Mouse (Mus musculus) megakaryocyte progenitor cell, adult 5-6 weeks (primary cell): ENCODE measurements around the gene Tmem248. TPM values are rescaled to one million over a fixed set of nuclear protein-coding genes. Genes with fewer than 3 reads are reported as not detected.

Experiments
- total RNA-seq, 2 experiments: library from RNA; stranded (forward) in 1 of 2; stranded (reverse) in 1 of 2; fragments of 157-497, 149-512 nt in 1 of 2; fragments of 200-1000 nt in 1 of 2; gene quantifications; 2 replicates each; pipeline versions ENCODE4 v1.2.3 to v1.2.4; 2015 to 2017

Gene Tmem248
- total RNA-seq, 2 experiments from 2014 or later, result 64.2 to 75.6 TPM

Other genes starting within 250 kb of the Tmem248 start
- 137 and 148 TPM in 2 replicates for gene Gusb, start 214.0 kb upstream of the Tmem248 start, total RNA-seq (2015)
- gene Gusb, start 214.0 kb upstream of the Tmem248 start, total RNA-seq (2017), result 77.6 and 90.6 TPM in 2 replicates
- gene Asl, start 187.8 kb upstream of the Tmem248 start, total RNA-seq (2015), result 22.7 and 23.0 TPM in 2 replicates
- 19.2 and 32.1 TPM in 2 replicates for gene Asl, start 187.8 kb upstream of the Tmem248 start, total RNA-seq (2017)
- gene Crcp, start 187.8 kb upstream of the Tmem248 start, total RNA-seq (2015), result 39.3 and 40.3 TPM in 2 replicates
- 36.6 and 62.7 TPM in 2 replicates for gene Crcp, start 187.8 kb upstream of the Tmem248 start, total RNA-seq (2017)
- 10.6 and 10.7 TPM in 2 replicates for gene Tpst1, start 143.8 kb upstream of the Tmem248 start, total RNA-seq (2015)
- 4.3 and 6.8 TPM in 2 replicates for gene Tpst1, start 143.8 kb upstream of the Tmem248 start, total RNA-seq (2017)
- gene Kctd7, start 72.2 kb upstream of the Tmem248 start, total RNA-seq (2015), result 1.9 and 2.7 TPM in 2 replicates
- gene Kctd7, start 72.2 kb upstream of the Tmem248 start, total RNA-seq (2017), result 2.3 and 5.3 TPM in 2 replicates
- gene Rabgef1, start 45.3 kb upstream of the Tmem248 start, total RNA-seq (2015), result 16.0 and 20.1 TPM in 2 replicates
- gene Rabgef1, start 45.3 kb upstream of the Tmem248 start, total RNA-seq (2017), result 16.2 and 28.2 TPM in 2 replicates
- gene Sbds, start 38.4 kb downstream of the Tmem248 start, total RNA-seq (2015), result 48.9 and 54.6 TPM in 2 replicates
- 91.9 and 103 TPM in 2 replicates for gene Sbds, start 38.4 kb downstream of the Tmem248 start, total RNA-seq (2017)
- 15.3 and 17.0 TPM in 2 replicates for gene Tyw1, start 38.5 kb downstream of the Tmem248 start, total RNA-seq (2015)
- 37.7 and 42.0 TPM in 2 replicates for gene Tyw1, start 38.5 kb downstream of the Tmem248 start, total RNA-seq (2017)
- not detected in 2 replicates for gene Caln1, start 152.4 kb downstream of the Tmem248 start, total RNA-seq (2015)
- gene Caln1, start 152.4 kb downstream of the Tmem248 start, total RNA-seq (2017), result not detected in 2 replicates
- gene A330070K13Rik, start 167.6 kb downstream of the Tmem248 start, total RNA-seq (2015), result not detected in 2 replicates
- gene A330070K13Rik, start 167.6 kb downstream of the Tmem248 start, total RNA-seq (2017), result not detected in 2 replicates